Comparison of ENCODE assay signal across 5 mouse cellular contexts in the genomic region with DNA sequence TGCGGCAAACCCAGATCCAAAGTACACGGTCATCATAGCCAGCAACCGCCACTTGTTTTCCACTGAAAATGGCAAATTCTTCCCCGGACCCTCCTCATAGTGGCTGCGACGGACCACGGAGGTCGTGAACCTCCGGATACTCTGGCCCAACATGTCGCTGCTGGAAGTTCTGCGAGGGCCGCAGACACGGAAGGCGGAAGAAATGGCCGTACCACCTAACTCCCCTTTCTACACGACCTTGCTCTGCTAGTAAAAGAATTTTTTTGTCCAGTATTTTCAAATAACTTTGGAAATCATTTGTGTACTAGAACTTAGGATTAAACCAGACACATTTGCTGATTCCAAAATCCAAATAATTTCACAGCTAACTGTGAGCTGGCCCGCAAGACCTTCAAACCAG. TPM values are rescaled to one million over a fixed set of nuclear protein-coding genes. Genes with fewer than 3 reads are reported as not detected.
DNase-seq lines count a peak whose midpoint lies in the region; ATAC-seq and TF ChIP-seq lines count a peak whose summit lies in the region.
"Not testable (repeated sequence)": the region's sequence is repeated elsewhere in the genome, so short reads cannot be mapped to it uniquely, and the experiment has no call there.

No protein-coding gene starts in this region.

- H3K9me3 ChIP-seq in G1E (replicated peaks) = not testable (repeated sequence)

- TF ChIP-seq CTCF in G1E (IDR thresholded peaks at IDR 0.05; ENCODE audit: low read depth, low read length) = not testable (repeated sequence)

- DNase-seq in G1E (ENCODE audit: low spot score) = not testable (repeated sequence)

- H3K4me3 ChIP-seq in G1E (ENCODE audit: low read depth, low read length) = not testable (repeated sequence)

- peak; percentile 63; the same call in 1 of the 2 replicates for ATAC-seq in G1E (ENCODE audit: extremely low read depth, insufficient number of reproducible peaks, low FRiP score, poor library complexity, severe bottlenecking)
- 0 out of 2 replicates have a peak, but pooled peaks have one; percentile 48 for ATAC-seq in erythroid progenitor cell, adult 5-6 weeks (replicated peaks; ENCODE audit: low FRiP score, poor library complexity, severe bottlenecking)
- ATAC-seq in hematopoietic stem cell, adult 5-6 weeks (replicated peaks in 1 of 2; ENCODE audit: insufficient read depth in 1 of 2, low FRiP score in 2 of 2, low TSS enrichment in 1 of 2, low read depth in 1 of 2, poor library complexity in 2 of 2, severe bottlenecking in 2 of 2) = peak; percentile 87 to 90
- ATAC-seq in megakaryocyte, adult 5-6 weeks (ENCODE audit: poor library complexity, severe bottlenecking) = peak; percentile 97
- ATAC-seq in megakaryocyte-erythroid progenitor cell, adult 5-6 weeks (replicated peaks; ENCODE audit: low FRiP score, low TSS enrichment, poor library complexity, severe bottlenecking) = peak; percentile 79

- peaks cover 12% of the 10 kb centered on the region for H3K4me1 ChIP-seq in G1E (ENCODE audit: insufficient read depth, low read depth, low read length)

- peaks cover 91% of the 10 kb centered on the region for H3K36me3 ChIP-seq in G1E (replicated peaks)

- not testable (repeated sequence) for H3K27me3 ChIP-seq in G1E (ENCODE audit: insufficient read depth, low read length)

RNA-seq across cellular contexts. Expression of a gene that starts 11.9 kb away (rescaled TPM):
- total RNA-seq in G1E (2014; fragmentation: Nextera tagmentation) (97.5 and 111 TPM in 2 replicates), G1E (2017) (33.0 and 43.2 TPM in 2 replicates)
- 24.5 and 32.3 TPM in 2 replicates for polyA plus RNA-seq in G1E (2012)
- 39.8 and 49.4 TPM in 2 replicates for total RNA-seq in erythroid progenitor cell, adult 5-6 weeks (2015; ENCODE audit: low replicate concordance)
- 18.0 and 33.4 TPM in 2 replicates for total RNA-seq in erythroid progenitor cell, adult 5-6 weeks (2017; ENCODE audit: low replicate concordance)
- 55.5 and 98.3 TPM in 2 replicates for total RNA-seq in hematopoietic stem cell, adult 5-6 weeks (2017)
- 387 and 430 TPM in 2 replicates for total RNA-seq in megakaryocyte, adult 5-6 weeks (2015)
- 178 and 226 TPM in 2 replicates for total RNA-seq in megakaryocyte, adult 5-6 weeks (2017)
- total RNA-seq in megakaryocyte-erythroid progenitor cell, adult 5-6 weeks (2014; fragmentation: Nextera tagmentation) = 69.0 and 96.5 TPM in 2 replicates
- 46.2 and 58.2 TPM in 2 replicates for total RNA-seq in megakaryocyte-erythroid progenitor cell, adult 5-6 weeks (2017)

RNA-seq across cellular contexts. Expression of a gene that starts 31.0 kb away (rescaled TPM):
- total RNA-seq in G1E (2014; fragmentation: Nextera tagmentation) (42.2 and 56.7 TPM in 2 replicates), G1E (2017) (26.0 and 29.9 TPM in 2 replicates)
- 29.8 and 40.2 TPM in 2 replicates for polyA plus RNA-seq in G1E (2012)
- total RNA-seq in erythroid progenitor cell, adult 5-6 weeks (2015; ENCODE audit: low replicate concordance) = 36.8 and 78.8 TPM in 2 replicates
- total RNA-seq in erythroid progenitor cell, adult 5-6 weeks (2017; ENCODE audit: low replicate concordance) = 38.4 and 46.3 TPM in 2 replicates
- total RNA-seq in hematopoietic stem cell, adult 5-6 weeks (2017) = 54.1 and 59.6 TPM in 2 replicates
- 76.2 and 79.9 TPM in 2 replicates for total RNA-seq in megakaryocyte, adult 5-6 weeks (2015)
- 44.5 and 46.5 TPM in 2 replicates for total RNA-seq in megakaryocyte, adult 5-6 weeks (2017)
- total RNA-seq in megakaryocyte-erythroid progenitor cell, adult 5-6 weeks (2014; fragmentation: Nextera tagmentation) = 33.8 and 34.5 TPM in 2 replicates
- total RNA-seq in megakaryocyte-erythroid progenitor cell, adult 5-6 weeks (2017) = 19.9 and 26.5 TPM in 2 replicates

RNA-seq across cellular contexts. Expression of a gene that starts 50.5 kb away (rescaled TPM):
- total RNA-seq in G1E (2014; fragmentation: Nextera tagmentation) (29.3 and 35.0 TPM in 2 replicates), G1E (2017) (23.2 and 24.0 TPM in 2 replicates)
- 25.6 and 38.6 TPM in 2 replicates for polyA plus RNA-seq in G1E (2012)
- 15.5 and 22.2 TPM in 2 replicates for total RNA-seq in erythroid progenitor cell, adult 5-6 weeks (2015; ENCODE audit: low replicate concordance)
- 17.3 and 21.2 TPM in 2 replicates for total RNA-seq in erythroid progenitor cell, adult 5-6 weeks (2017; ENCODE audit: low replicate concordance)
- total RNA-seq in hematopoietic stem cell, adult 5-6 weeks (2017) = 28.3 and 35.9 TPM in 2 replicates
- 21.2 and 28.4 TPM in 2 replicates for total RNA-seq in megakaryocyte, adult 5-6 weeks (2015)
- 25.3 and 29.2 TPM in 2 replicates for total RNA-seq in megakaryocyte, adult 5-6 weeks (2017)
- 36.5 and 37.4 TPM in 2 replicates for total RNA-seq in megakaryocyte-erythroid progenitor cell, adult 5-6 weeks (2014; fragmentation: Nextera tagmentation)
- 13.5 and 32.6 TPM in 2 replicates for total RNA-seq in megakaryocyte-erythroid progenitor cell, adult 5-6 weeks (2017)
